Mouse (Mus musculus) megakaryocyte, embryonic 14.5 days (primary cell): ENCODE results near the gene Prkca. TPM values are rescaled to one million over a fixed set of nuclear protein-coding genes. Genes with fewer than 3 reads are reported as not detected.
A peak's percentile ranks its signal among the peaks of the same experiment; 100 is the strongest.

Experiments
- H3K27me3 ChIP-seq: replicated peaks from 2 replicates; pipeline ENCODE3; 2012; ENCODE audit warnings: inconsistent platforms
- H3K36me3 ChIP-seq: replicated peaks from 2 replicates; pipeline ENCODE3; 2012; ENCODE audit warnings: low read length, inconsistent platforms, mixed read lengths
- H3K4me1 ChIP-seq: 2 replicates; pipeline ENCODE4 v1.6.1; 2012; ENCODE audit warnings: inconsistent platforms
- H3K4me3 ChIP-seq: replicated peaks from 2 replicates; pipeline ENCODE3; 2012; ENCODE audit warnings: moderate library complexity, mild to moderate bottlenecking, inconsistent platforms
- H3K9me3 ChIP-seq: 2 replicates; pipeline ENCODE4 v1.6.1; 2012; ENCODE audit warnings: inconsistent platforms
- FLI1 ChIP-seq: IDR thresholded peaks from 2 replicates; pipeline ENCODE4 v1.6.1; 2012; ENCODE audit warnings: low read length, inconsistent platforms, mixed read lengths
- GATA1 ChIP-seq: IDR thresholded peaks from 3 replicates; pipeline ENCODE4 v1.6.1; 2012; ENCODE audit warnings: mixed read lengths, low read length, inconsistent platforms, borderline replicate concordance
- polyA plus RNA-seq: library from polyadenylated mRNA; stranded (reverse); fragments of >175 nt; gene quantifications from 2 replicates; pipeline ENCODE4 v1.2.3, GENCODE M21; 2012; ENCODE audit warnings: low replicate concordance; ENCODE audit not compliant: insufficient read depth

Prkca gene
- polyA plus RNA-seq, 1 experiment = 36.2 TPM

DNA sequence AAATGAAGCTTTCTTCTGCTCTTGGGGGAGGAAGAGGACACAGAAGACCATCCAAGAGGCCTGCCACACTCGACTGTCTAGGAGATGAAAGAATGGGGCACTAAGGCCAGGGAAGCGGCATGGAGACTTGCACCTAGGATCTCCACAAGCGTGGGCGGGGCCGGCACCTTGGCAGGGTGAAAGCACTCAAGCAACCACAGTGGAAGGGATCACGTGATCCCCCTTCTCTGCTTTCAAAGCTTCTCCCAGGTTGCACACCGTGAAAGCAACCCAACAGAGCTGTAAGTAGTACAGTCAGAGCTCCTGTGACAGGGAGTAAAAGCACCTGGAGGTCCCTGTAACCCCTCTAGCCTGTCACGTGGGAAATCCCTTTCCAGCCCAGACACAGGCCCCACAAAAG lies 72.4 kb downstream of the Prkca start:
- H3K4me3 ChIP-seq = peak overlapping the region; percentile 23
- peaks cover 100% of the 10 kb centered on the region for H3K4me1 ChIP-seq
- H3K36me3 ChIP-seq = peaks cover 72% of the 10 kb centered on the region
- TF ChIP-seq GATA1 (no peak), FLI1 (no peak)
- no peaks in the 10 kb centered on the region for H3K9me3 ChIP-seq
- no peaks in the 10 kb centered on the region for H3K27me3 ChIP-seq

DNA sequence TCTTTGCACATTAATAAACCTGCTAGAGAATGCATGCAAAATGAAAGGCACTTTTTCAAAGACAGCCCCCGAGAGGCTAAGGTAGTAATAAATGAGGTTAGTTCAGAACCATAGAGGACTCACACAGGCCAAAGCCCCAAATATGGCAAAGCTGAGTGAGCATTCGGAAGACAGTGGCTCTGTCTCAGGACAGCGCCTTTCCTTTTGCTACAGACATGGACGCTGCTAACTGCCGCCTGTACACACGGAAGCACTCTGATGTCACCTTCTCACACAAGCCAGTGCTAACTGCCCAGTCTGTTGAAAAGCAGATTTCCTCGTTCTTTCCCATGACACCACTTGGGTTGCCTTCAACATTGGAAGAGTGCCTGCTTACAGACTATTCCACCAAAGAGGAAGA lies 74.2 kb downstream of the Prkca start:
- TF ChIP-seq FLI1 (no peak), GATA1 (no peak)
- Histone ChIP-seq H3K27me3 (no peaks in the 10 kb centered on the region), H3K9me3 (no peaks in the 10 kb centered on the region), H3K4me3 (peak overlapping the region; percentile 35), H3K4me1 (peaks cover 100% of the 10 kb centered on the region), H3K36me3 (peaks cover 70% of the 10 kb centered on the region)

DNA sequence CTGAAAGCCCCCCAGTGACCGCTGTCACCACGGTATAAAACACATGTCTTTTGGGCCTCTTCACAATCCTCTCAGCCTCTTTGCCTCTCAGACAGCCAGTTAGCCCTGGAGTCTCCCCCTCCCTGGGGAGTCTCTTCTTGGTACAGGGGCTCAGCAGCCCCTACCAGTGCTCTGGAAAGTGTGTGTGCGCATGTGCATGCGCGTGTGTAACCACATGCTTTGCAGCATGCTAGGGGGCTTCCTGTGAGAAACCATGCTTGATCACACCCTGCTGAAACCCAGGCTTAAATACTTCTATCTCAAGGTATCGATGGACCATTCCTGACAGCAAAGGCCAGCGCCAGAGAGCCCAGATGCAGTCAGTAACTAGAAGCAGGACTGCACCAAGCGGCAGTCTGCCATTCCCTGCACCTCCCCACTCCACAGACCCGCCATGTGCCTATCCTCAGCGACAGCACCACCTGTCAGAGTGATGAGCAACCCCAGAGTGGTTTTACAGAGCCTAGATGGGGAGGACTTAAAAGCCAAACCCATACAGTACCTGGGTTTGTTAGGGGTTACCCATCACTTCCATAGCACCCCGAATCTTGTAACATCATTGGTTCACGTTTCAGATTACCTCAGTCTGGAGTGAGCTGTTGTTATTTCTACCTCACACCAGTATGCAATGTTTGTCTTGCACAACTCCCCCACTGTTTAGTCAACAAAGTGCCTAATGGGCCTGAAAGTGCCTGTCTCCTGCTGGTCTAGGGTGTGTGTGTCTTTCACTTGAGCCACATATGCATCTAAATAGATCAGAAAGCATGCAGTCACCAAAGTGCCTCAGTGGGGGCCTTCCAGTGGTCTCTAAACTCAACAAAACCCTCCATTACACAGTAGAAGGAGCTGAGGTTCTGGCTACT lies 75.1 kb downstream of the Prkca start:
- Histone ChIP-seq H3K9me3 (no peaks in the 10 kb centered on the region), H3K4me1 (peaks cover 100% of the 10 kb centered on the region), H3K36me3 (peaks cover 68% of the 10 kb centered on the region), H3K27me3 (no peaks in the 10 kb centered on the region), H3K4me3 (peak overlapping the region; percentile 44)
- TF ChIP-seq GATA1 (no peak), FLI1 (no peak)

DNA sequence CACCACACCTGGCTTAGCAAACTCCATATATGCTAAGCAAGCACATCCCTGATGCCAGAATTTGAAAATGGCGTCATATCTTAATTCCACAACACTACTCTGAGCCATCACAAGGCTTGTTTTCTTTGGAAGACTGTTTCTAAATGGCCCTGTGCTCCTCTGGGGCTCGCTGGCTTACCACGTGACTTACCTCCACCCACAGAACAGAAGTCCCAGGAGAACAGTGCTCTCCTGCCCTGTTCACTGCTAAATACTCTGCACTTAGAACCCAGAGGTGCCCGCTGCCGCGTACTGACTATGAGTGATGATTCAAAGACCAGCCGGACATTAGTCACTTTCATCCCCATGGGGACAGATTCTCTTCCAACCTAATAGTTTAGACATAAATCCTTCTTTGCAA lies 75.9 kb downstream of the Prkca start:
- TF ChIP-seq GATA1 = no peak
- TF ChIP-seq FLI1 = no peak
- Histone ChIP-seq H3K4me3 (peak overlapping the region; percentile 76), H3K27me3 (no peaks in the 10 kb centered on the region), H3K4me1 (peaks cover 100% of the 10 kb centered on the region), H3K9me3 (no peaks in the 10 kb centered on the region), H3K36me3 (peaks cover 65% of the 10 kb centered on the region)

DNA sequence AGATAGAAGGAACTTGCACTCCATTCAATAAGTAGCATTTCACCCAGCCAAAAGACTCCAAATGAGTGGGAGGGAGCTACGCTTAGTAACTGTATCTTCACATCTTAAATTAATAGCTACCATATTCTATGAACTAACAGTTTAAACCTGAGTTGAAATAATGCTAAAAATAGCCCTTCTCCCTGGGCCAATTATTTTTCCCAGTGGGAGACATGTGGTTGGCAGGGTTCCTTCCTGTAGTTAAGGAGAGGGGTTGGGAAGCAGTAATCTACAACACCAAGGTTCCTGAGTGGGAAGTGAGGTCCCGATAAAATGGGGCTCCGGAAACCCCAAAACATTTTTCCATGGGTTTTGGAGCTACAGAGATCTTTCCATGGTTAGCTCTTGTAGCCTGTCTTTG lies 76.7 kb downstream of the Prkca start:
- Histone ChIP-seq H3K9me3 (no peaks in the 10 kb centered on the region), H3K4me1 (peaks cover 96% of the 10 kb centered on the region)
- TF ChIP-seq GATA1 = 0 out of 3 replicates have a peak, but pooled peaks have one; percentile 35
- TF ChIP-seq FLI1 = no peak

DNA sequence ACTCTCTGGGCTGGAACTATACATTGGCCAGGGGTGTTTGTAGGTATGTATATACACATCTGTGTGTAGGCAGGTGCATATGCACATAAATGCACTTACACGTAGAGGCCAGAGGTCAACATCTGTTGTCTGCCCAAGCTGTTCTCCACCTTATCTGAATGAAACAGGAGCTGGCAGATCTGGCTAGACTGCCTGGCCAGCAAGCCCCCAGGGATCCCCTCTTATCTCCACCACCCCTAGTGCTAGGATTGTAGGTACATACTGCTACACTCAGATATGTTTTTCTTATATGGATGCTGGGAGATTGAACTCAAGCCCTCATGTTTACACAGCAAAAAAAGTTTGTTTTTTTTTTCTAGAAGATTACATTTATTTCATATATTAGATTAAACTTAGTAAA lies 79.9 kb downstream of the Prkca start:
- H3K27me3 ChIP-seq = no peaks in the 10 kb centered on the region
- H3K4me3 ChIP-seq = peak overlapping the region; percentile 24
- no peaks in the 10 kb centered on the region for H3K9me3 ChIP-seq
- peaks cover 96% of the 10 kb centered on the region for H3K4me1 ChIP-seq
- TF ChIP-seq GATA1 (no peak), FLI1 (no peak)
- H3K36me3 ChIP-seq = peaks cover 58% of the 10 kb centered on the region

More for the DNA sequence above, 76.7 kb downstream of the Prkca start:
- H3K4me3 ChIP-seq = peak overlapping the region; percentile 76
- H3K36me3 ChIP-seq = peaks cover 59% of the 10 kb centered on the region
- no peaks in the 10 kb centered on the region for H3K27me3 ChIP-seq

DNA sequence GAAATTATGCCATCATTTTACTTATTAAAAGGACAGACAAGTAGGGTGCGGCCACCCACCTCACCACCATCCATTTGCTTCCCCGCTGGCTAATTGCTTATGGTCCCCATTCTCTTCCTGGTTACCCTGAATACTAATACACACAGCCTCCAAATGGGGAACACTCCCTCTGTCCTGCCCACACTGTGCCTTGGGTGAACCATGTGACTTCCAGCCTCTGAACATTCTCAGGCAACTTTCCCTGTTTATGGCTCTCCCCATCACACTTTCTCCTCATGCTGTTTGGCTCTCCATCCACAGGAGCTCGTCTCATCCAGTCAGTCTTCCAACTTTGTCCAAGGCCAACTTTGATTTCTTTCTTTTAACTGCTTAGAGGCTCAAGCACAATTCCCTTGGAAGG lies 80.3 kb downstream of the Prkca start:
- Histone ChIP-seq H3K27me3 (no peaks in the 10 kb centered on the region), H3K36me3 (peaks cover 57% of the 10 kb centered on the region), H3K9me3 (no peaks in the 10 kb centered on the region), H3K4me1 (peaks cover 96% of the 10 kb centered on the region), H3K4me3 (peak overlapping the region; percentile 19)
- TF ChIP-seq GATA1 = no peak
- no peak for TF ChIP-seq FLI1

DNA sequence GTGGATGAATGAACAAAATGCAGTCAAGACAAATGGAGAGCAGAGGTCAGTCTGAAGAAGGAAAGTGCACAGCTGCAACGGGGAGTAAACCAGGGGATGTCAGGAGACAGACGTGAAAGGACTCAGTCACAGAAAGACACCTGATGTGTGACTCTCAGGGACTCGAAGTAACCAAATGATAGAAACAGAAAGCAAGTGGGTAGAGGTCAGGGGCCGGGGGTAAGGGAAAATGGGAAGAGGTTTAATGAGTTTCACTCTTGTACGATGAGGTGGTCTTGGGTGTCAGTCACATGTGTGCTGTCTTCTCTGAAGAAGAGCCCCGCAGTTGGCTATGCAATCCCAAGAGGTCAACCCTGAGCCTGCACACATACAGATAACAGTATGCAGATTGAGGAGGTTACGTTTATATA lies 82.0 kb downstream of the Prkca start:
- TF ChIP-seq GATA1 (no peak), FLI1 (no peak)
- Histone ChIP-seq H3K4me1 (peaks cover 96% of the 10 kb centered on the region), H3K4me3 (no peak overlapping the region), H3K27me3 (no peaks in the 10 kb centered on the region), H3K36me3 (peaks cover 64% of the 10 kb centered on the region), H3K9me3 (no peaks in the 10 kb centered on the region)

DNA sequence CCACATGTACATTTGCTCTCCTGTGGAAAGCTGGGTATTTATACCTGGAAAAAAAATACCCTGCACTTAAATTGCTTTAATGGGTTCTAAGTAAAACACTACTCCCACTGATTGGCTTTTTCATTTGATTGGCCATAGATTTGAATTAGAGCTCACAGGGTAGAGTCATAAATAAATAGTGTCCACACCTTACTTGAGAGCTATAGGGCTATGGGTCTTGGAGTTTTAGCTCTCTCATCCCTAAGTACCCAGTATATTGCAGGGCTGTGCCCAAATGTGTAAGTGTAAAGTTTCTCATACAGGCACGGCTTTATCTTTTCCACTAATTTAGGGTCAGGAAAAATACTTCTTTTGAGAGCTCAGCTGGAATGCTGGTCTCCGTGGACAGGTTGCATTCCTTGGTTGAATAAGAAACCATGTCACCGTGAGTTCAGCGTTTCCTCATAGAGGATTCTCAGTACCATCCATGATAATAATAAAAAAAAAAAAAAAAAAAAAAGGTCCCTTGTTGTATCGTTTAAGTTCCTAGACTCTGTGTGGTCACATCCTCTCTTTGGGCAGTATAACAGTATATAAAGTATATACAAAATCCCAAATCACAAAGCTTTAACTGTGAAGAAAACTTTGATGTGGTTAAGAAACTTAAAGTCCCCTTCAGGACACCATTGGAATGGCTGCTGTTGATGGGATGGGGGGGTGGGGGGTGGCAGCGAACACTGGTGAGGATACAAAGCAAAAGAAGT lies 82.8 kb downstream of the Prkca start:
- TF ChIP-seq GATA1 (no peak), FLI1 (no peak)
- peaks cover 66% of the 10 kb centered on the region for H3K36me3 ChIP-seq
- H3K27me3 ChIP-seq = no peaks in the 10 kb centered on the region
- no peaks in the 10 kb centered on the region for H3K9me3 ChIP-seq
- no peak overlapping the region for H3K4me3 ChIP-seq
- peaks cover 94% of the 10 kb centered on the region for H3K4me1 ChIP-seq

DNA sequence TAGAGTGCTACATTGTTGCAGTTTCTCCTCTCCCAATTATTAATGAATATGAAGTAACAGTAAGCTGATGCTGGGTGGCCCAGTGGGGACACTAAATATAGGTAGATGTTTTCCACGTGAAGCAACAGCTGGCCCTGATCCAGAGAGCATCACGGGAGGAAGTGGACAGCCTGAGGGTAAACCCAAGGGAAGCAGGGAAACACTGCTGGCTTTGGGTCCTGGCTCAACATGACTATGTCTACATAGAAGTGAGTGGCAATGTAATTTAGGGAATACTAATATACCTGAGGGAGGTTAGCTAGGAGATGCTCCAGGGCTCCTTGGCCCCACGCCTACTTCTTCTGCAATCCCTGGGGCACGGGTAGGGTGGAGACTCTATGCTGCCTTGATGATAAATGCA lies 84.3 kb downstream of the Prkca start:
- TF ChIP-seq GATA1 = no peak
- TF ChIP-seq FLI1 = no peak
- H3K9me3 ChIP-seq = no peaks in the 10 kb centered on the region
- H3K4me1 ChIP-seq = peaks cover 94% of the 10 kb centered on the region
- H3K36me3 ChIP-seq = peaks cover 75% of the 10 kb centered on the region
- no peaks in the 10 kb centered on the region for H3K27me3 ChIP-seq
- H3K4me3 ChIP-seq = peak overlapping the region; percentile 59
